Mouse (Mus musculus) lung, embryonic 14.5 days (tissue): Measurements from ENCODE around the gene Fam20b. TPM values are rescaled to one million over a fixed set of nuclear protein-coding genes. Genes with fewer than 3 reads are reported as not detected.

Experiments used
- ATAC-seq: fragments of 200-750 bp; cut with Nextera tagmentation; 2 replicates; pipeline ENCODE4 v1.8.0; 2017; ENCODE audit warnings: mild to moderate bottlenecking, moderate TSS enrichment, moderate library complexity; ENCODE audit not compliant: insufficient read depth
- DNase-seq: peaks from one replicate; pipeline ENCODE4 v3.0.0-alpha.2; 2015
- H3K27ac ChIP-seq: fragments of 300-500 bp; sonication (generic); 2 replicates; pipeline ENCODE4 v1.5.1; 2014; ENCODE audit warnings: low read depth, mild to moderate bottlenecking, moderate library complexity
- H3K27me3 ChIP-seq: fragments of 300-500 bp; sonication (generic); 2 replicates; pipeline ENCODE4 v1.6.1; 2014; ENCODE audit warnings: low read length, control low read depth; ENCODE audit not compliant: insufficient read depth
- H3K36me3 ChIP-seq: fragments of 300-500 bp; sonication (generic); 2 replicates; pipeline ENCODE4 v1.6.1; 2014; ENCODE audit warnings: control low read depth; ENCODE audit not compliant: insufficient read depth
- H3K4me1 ChIP-seq: fragments of 300-500 bp; sonication (generic); 2 replicates; pipeline ENCODE4 v1.6.1; 2014; ENCODE audit warnings: antibody characterized with exemption, control low read depth; ENCODE audit not compliant: insufficient read depth
- H3K4me2 ChIP-seq: fragments of 300-500 bp; sonication (generic); 2 replicates; pipeline ENCODE4 v1.6.1; 2014; ENCODE audit warnings: mild to moderate bottlenecking
- H3K4me3 ChIP-seq: fragments of 300-500 bp; sonication (generic); 2 replicates; pipeline ENCODE4 v1.5.1; 2014; ENCODE audit warnings: low read depth, low read length
- H3K9ac ChIP-seq: fragments of 300-500 bp; sonication (generic); 2 replicates; pipeline ENCODE4 v1.6.1; 2014
- H3K9me3 ChIP-seq: fragments of 300-500 bp; sonication (generic); 2 replicates; pipeline ENCODE4 v1.6.1; 2016; ENCODE audit warnings: low read depth, low read length, control low read depth
- CTCF ChIP-seq: IDR thresholded peaks from 2 replicates; pipeline ENCODE4 v1.5.1; 2016; ENCODE audit warnings: antibody characterized with exemption, low read depth
- WGBS: fragments of 180-500 bp; shearing (Covaris S2); extraction: QIAGEN DNeasy Blood & Tissue Kit; methylation state at CpG from one replicate; pipeline ENCODE4 v1.1.7; 2014; 5-methylcytosine and 5-hydroxymethylcytosine counted together
- polyA plus RNA-seq: library from polyadenylated mRNA; unstranded; fragments of >200 nt; fragmentation: Nextera tagmentation; extraction: Ambion mirVana; gene quantifications from 2 replicates; pipeline ENCODE4 v1.2.1, GENCODE M21; 2014

Gene Fam20b
- polyA plus RNA-seq, 1 experiment from 2014 or later = 31.1 TPM

DNA sequence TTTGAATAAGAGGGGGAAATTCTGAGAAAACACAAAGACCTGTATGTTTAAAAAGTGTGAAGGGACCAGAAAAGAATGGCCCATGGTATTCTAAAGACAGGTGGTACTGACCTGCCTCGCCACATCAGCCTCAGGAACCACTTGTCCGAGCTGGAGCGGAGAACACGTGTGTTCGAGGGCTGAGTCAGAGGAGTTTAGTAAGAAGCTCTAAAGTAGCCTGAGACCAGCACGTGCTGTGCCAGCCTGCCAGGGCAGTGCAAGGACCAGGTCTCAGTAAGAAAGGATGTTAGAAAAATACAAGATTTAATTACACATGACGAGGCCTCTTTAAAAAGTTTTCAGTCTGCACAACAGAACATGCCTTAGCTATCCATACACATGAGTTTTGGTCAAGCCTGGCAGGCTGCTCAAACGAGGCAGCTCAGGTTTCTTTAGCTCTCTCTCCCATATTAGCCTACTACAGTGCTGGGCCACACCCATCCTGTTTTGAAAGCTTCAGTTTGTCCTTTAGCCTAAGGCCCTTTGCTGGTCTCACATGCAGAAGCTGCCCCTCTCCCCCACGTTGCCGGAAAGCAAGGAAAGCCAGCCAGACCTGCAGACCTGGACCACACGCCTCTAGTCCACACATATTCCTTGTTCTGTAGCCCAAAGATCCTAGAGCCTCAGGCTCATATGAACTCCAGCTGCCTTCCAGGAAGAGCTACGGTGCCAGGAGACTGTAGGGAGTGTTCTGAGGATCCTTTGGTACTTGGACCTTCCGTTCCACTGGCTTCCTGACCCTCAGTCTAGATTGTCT, 64.0 kb downstream of the Fam20b start:
- Histone ChIP-seq H3K4me1 (no peaks in the 10 kb centered on the region), H3K9me3 (no peaks in the 10 kb centered on the region), H3K36me3 (0 out of 2 replicates have a peak, but pooled peaks cover 3% of the 10 kb centered on the region), H3K4me3 (no peak overlapping the region), H3K4me2 (no peak overlapping the region), H3K27me3 (no peaks in the 10 kb centered on the region), H3K9ac (no peak overlapping the region), H3K27ac (no peak overlapping the region)
- WGBS = 62% methylated on average over 13 of the region's 13 CpGs
- DNase-seq (no peak), ATAC-seq (no peak)
- no peak for TF ChIP-seq CTCF

DNA sequence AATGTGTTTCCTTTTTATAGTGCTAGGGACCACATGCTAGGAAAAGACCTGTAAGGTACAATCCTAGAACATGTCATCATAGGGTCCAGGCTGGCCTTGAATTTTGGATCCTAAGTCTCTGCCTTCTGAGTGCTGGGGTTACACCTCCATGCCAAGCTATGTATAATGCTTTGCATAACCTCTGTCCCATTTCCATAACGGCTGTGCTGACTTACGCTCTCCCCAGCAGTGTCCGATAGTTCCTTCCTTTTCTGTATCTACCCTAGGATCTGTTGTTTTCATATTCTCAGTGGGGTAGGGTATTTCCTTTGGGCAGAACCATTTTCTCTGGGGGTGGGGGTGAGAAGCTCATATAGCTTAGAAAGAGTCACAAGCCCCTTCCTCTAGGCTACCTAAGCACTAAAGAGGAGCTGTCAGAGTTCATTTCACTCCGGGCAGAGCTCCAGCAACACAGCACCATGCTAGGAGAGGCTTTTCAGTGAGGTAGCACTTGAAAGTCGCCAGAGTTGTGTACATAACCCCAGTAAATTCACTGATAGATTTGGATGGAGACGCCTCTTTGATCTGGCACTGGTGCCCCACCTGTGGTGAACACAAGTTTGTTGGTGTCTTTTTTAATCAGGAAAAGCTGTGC, 66.6 kb downstream of the Fam20b start:
- ATAC-seq (no peak), DNase-seq (peak; percentile 37)
- Histone ChIP-seq H3K4me1 (no peaks in the 10 kb centered on the region), H3K36me3 (peaks cover 14% of the 10 kb centered on the region; the same call in 1 of the 2 replicates), H3K27me3 (no peaks in the 10 kb centered on the region), H3K4me3 (no peak overlapping the region), H3K4me2 (no peak overlapping the region), H3K9ac (no peak overlapping the region), H3K27ac (no peak overlapping the region), H3K9me3 (no peaks in the 10 kb centered on the region)
- TF ChIP-seq CTCF = no peak
- 43% methylated on average over 6 of the region's 6 CpGs for WGBS

DNA sequence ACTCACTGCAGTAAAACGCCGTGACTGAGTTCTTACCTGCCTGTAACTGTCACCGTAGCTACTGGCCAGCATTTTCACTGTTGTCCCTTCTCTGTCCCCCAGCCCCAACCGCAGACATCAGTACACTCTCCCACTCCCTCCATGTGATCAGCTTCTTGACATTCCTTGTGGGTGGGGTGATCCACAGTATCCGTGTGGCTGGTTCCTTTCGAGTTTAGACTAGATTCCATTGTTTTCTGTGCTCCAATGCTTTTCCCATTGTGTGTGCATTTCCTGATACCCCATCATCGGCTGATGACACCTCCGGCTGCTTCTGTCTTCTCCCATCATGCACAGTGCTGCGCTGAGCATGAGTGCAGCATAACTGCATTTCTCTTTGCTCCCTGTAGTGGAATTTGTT, 68.3 kb downstream of the Fam20b start:
- whole genome bisulfite sequencing = 76% methylated on average over 9 of the region's 9 CpGs
- H3K4me3 ChIP-seq = no peak overlapping the region

DNA sequence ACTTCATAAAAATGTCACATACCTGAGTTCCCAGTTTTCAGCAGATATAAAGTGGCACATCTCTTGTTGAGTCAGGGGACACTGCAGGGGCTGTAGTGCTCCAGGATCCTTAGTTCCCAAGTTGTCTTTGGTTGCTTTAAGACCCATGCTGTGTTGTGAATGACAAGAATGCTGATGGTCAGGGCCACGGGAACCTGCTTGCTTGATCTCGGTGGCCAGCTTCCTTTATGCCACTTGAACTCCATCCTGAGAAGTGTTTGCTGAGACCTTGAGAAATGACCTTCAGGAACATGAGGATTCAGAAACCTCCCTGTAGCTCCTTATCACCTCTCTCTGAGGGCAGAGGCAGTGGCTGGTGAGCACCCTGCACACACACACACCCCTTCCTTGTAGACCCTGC, 70.2 kb downstream of the Fam20b start:
- Histone ChIP-seq H3K36me3 (peaks cover 18% of the 10 kb centered on the region; the same call in 1 of the 2 replicates), H3K4me1 (no peaks in the 10 kb centered on the region), H3K27ac (no peak overlapping the region), H3K4me3 (no peak overlapping the region), H3K9me3 (no peaks in the 10 kb centered on the region), H3K27me3 (no peaks in the 10 kb centered on the region), H3K9ac (no peak overlapping the region), H3K4me2 (no peak overlapping the region)
- 23% methylated on average over 2 of the region's 2 CpGs for WGBS
- no peak for TF ChIP-seq CTCF
- DNase-seq (no peak), ATAC-seq (no peak)

More for the DNA sequence above, 68.3 kb downstream of the Fam20b start:
- Histone ChIP-seq H3K36me3 (peaks cover 17% of the 10 kb centered on the region; the same call in 1 of the 2 replicates), H3K27me3 (no peaks in the 10 kb centered on the region), H3K9me3 (no peaks in the 10 kb centered on the region), H3K27ac (no peak overlapping the region), H3K4me1 (no peaks in the 10 kb centered on the region), H3K9ac (no peak overlapping the region), H3K4me2 (no peak overlapping the region)
- DNase-seq = no peak
- ATAC-seq = no peak
- no peak for TF ChIP-seq CTCF

DNA sequence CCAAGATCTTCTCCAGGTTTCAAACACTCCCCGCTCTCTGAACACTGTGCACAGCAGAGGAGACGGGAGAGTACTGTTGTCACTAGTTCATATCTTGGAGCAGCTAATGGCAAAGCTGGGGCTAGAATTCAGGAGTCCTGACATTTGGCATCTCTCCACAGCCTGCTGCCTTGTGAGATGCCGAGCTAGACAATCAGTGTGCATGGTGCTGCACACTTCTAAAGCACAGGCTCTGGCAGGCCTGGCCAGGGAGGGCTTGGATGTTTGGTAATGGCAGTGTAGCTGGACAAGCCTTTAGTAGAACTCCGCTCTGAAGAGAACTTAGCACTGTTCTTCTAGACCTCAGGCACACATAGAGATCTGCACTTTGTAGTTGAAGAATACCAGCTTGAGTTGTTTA, 72.9 kb downstream of the Fam20b start:
- 75% methylated on average over 4 of the region's 4 CpGs for WGBS
- Histone ChIP-seq H3K9ac (no peak overlapping the region), H3K27ac (no peak overlapping the region), H3K4me2 (no peak overlapping the region), H3K36me3 (peaks cover 45% of the 10 kb centered on the region), H3K27me3 (no peaks in the 10 kb centered on the region), H3K9me3 (no peaks in the 10 kb centered on the region), H3K4me3 (no peak overlapping the region), H3K4me1 (no peaks in the 10 kb centered on the region)
- no peak for TF ChIP-seq CTCF
- ATAC-seq = no peak
- no peak for DNase-seq

DNA sequence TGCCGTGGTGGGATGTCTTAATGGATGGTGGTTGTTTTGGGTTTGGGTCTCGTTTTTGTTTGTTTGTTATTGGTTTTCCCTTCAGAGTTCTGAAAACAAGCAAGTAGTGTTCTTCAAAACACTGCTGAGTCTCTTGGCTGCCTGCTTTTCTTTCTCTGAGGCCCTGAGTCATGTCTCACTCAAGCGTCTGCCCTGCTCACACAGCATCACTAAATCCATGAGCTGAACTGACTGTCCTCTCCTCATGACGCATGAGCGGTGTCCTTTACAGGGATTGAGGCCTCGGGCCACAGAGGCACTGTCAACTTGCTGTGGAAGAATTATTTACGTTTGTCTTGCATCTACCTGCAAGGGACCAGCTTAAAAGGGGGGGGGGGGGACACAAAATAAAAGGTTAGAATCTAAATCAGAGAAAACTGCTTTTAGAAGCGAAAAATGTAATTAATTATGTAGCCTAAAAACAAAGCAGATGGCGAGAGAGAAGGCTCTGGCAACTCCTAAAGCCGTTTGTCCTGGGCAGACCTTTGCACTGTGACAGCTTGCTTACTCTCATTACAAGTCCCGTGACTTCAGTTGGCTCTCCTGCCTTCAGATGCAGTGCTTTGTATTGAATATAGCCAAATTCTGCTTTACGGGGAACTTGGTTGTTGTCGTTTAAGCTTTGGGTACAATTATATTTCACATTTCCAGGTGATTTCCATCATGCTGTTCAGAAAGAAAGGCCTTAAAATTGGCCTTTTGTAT, 73.9 kb downstream of the Fam20b start:
- WGBS = 72% methylated on average over 13 of the region's 13 CpGs
- Histone ChIP-seq H3K4me3 (no peak overlapping the region), H3K9ac (no peak overlapping the region), H3K27me3 (no peaks in the 10 kb centered on the region), H3K4me1 (no peaks in the 10 kb centered on the region), H3K9me3 (no peaks in the 10 kb centered on the region), H3K4me2 (no peak overlapping the region), H3K27ac (no peak overlapping the region), H3K36me3 (peaks cover 52% of the 10 kb centered on the region)
- no peak for TF ChIP-seq CTCF
- ATAC-seq = no peak
- DNase-seq = no peak

DNA sequence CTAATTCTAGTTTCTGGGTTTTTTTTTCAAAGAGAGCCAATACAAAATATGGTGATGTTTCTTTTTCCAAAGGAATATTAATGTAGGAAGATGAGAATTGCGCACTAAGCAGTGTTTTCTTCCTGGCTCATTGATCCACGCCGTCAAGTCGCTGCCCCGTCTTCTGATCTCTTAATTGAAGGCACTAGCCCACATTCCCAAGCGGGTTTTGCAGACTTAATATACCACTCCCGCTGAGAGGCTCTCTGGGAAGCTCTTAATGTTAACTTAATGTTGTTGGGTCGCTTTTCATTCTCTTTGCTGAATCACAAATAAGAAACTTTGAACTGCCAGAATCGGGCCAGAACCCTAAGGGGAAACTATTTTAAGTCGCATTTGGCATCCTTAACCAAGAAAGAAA, 74.8 kb downstream of the Fam20b start:
- H3K4me1 ChIP-seq = no peaks in the 10 kb centered on the region
- no peak overlapping the region for H3K27ac ChIP-seq
- H3K9ac ChIP-seq = no peak overlapping the region
- ATAC-seq = no peak
- no peak for DNase-seq
- 80% methylated on average over 10 of the region's 10 CpGs for WGBS
- TF ChIP-seq CTCF = no peak
- no peaks in the 10 kb centered on the region for H3K9me3 ChIP-seq
- H3K36me3 ChIP-seq = peaks cover 54% of the 10 kb centered on the region
- no peaks in the 10 kb centered on the region for H3K27me3 ChIP-seq
- no peak overlapping the region for H3K4me2 ChIP-seq
- no peak overlapping the region for H3K4me3 ChIP-seq
